Mouse (Mus musculus) heart, postnatal 14 days (tissue): ENCODE measurements around the gene Ikbke. TPM values are rescaled to one million over a fixed set of nuclear protein-coding genes. Genes with fewer than 3 reads are reported as not detected.
"Not testable (repeated sequence)": the region's sequence is repeated elsewhere in the genome, so short reads cannot be mapped to it uniquely, and the experiment has no call there.

Source experiments
- DNase-seq, 2 experiments: peaks; one replicate each; pipeline ENCODE4 v3.0.0; 2021 to 2022
- intact Hi-C: fragments of 180-260 bp; cut with DNase I; formaldehyde crosslinking; loops from one replicate; pipeline ENCODE4 v1.15.1; 2025
- total RNA-seq, 2 experiments: library from RNA; stranded (reverse); gene quantifications; 2 replicates each; pipeline ENCODE4 v1.2.3; 2021

Gene Ikbke
- total RNA-seq, 2 experiments from 2014 or later: 2.2 to 3.0 TPM

GRCm38 (mm10) chr1:131284616-131285015, 5.2 kb upstream of the Ikbke start:
- intact Hi-C loops: no loop called here
- no peak for DNase-seq

GRCm38 (mm10) chr1:131284167-131284566, 4.8 kb upstream of the Ikbke start:
- no peak for DNase-seq
- intact Hi-C loops: no loop called here

GRCm38 (mm10) chr1:131281731-131282130, 2.3 kb upstream of the Ikbke start:
- intact Hi-C loops: no loop called here
- DNase-seq: no peak

GRCm38 (mm10) chr1:131280280-131280679, 874 bp upstream of the Ikbke start:
- DNase-seq: no peak
- intact Hi-C loops: no loop called here

- intact Hi-C loops: no loop called here
- DNase-seq: no peak
Observed at GRCm38 (mm10) chr1:131278606-131279455, 575 bp downstream of the Ikbke start.

- intact Hi-C loops: no loop called here
- no peak for DNase-seq
Observed at GRCm38 (mm10) chr1:131276831-131277230, 2.6 kb downstream of the Ikbke start.

GRCm38 (mm10) chr1:131275577-131275976, 3.8 kb downstream of the Ikbke start:
- DNase-seq: no peak
- intact Hi-C loops: no loop called here

GRCm38 (mm10) chr1:131274725-131275539, 4.5 kb downstream of the Ikbke start:
- DNase-seq: no peak
- intact Hi-C loops: no loop called here

- intact Hi-C loops: no loop called here
- DNase-seq: peak; percentile 67 to 76
Observed at GRCm38 (mm10) chr1:131269797-131270578, 9.4 kb downstream of the Ikbke start.

- intact Hi-C loops: no loop called here
- DNase-seq: no peak
Observed at GRCm38 (mm10) chr1:131268776-131269175, 10.6 kb downstream of the Ikbke start.

- intact Hi-C loops: loop anchor here (5.0 kb wide), 1 partner anchor 387 kb away; no protein-coding TSS in a partner anchor
Observed at GRCm38 (mm10) chr1:131263905-131264304, 15.5 kb downstream of the Ikbke start.

GRCm38 (mm10) chr1:131260309-131260656, 19.1 kb downstream of the Ikbke start:
- intact Hi-C loops: loop anchor here (2.0 to 5.0 kb wide), 2 partner anchors 143 to 383 kb away; no protein-coding TSS in a partner anchor
- peak; percentile 74 to 81 for DNase-seq

More at GRCm38 (mm10) chr1:131263905-131264304, 15.5 kb downstream of the Ikbke start:
- no peak for DNase-seq

GRCm38 (mm10) chr1:131259632-131260308, 19.6 kb downstream of the Ikbke start:
- no peak for DNase-seq
- intact Hi-C loops: loop anchor here (2.0 to 5.0 kb wide), 4 partner anchors 79 to 462 kb away; no protein-coding TSS in a partner anchor

GRCm38 (mm10) chr1:131257288-131257687, 22.1 kb downstream of the Ikbke start:
- intact Hi-C loops: loop anchor here (5.0 kb wide), 1 partner anchor 460 kb away; no protein-coding TSS in a partner anchor
- no peak for DNase-seq

GRCm38 (mm10) chr1:131252516-131253250, 26.7 kb downstream of the Ikbke start:
- DNase-seq, intact Hi-C loops: not testable (repeated sequence)

GRCm38 (mm10) chr1:131246433-131247395, 32.7 kb downstream of the Ikbke start:
- intact Hi-C loops: loop anchor here (1.0 kb wide), 1 partner anchor 65 kb away; no protein-coding TSS in a partner anchor

GRCm38 (mm10) chr1:131245926-131246325, 33.5 kb downstream of the Ikbke start:
- peak; percentile 52 to 61 for DNase-seq
- intact Hi-C loops: loop anchor here (1.0 kb wide), 1 partner anchor 65 kb away; no protein-coding TSS in a partner anchor

More at GRCm38 (mm10) chr1:131246433-131247395, 32.7 kb downstream of the Ikbke start:
- DNase-seq: peak; percentile 36 to 61
